Mouse (Mus musculus) limb, embryonic 13.5 days (tissue): ENCODE measurements at regions not wholly inside any gene's neighbourhood (a gene's known extent, or its start where the extent isn't known, plus 50 kb on each side); places are given as distances from the start of the nearest gene placed in this dataset.

Experiments used
- ATAC-seq: fragments of 200-750 bp; cut with Nextera tagmentation; 2 replicates; pipeline ENCODE4 v1.8.0; 2017; ENCODE audit warnings: low read depth, moderate number of reproducible peaks, moderate TSS enrichment; ENCODE audit not compliant: low FRiP score
- H3K27ac ChIP-seq: fragments of 300-500 bp; sonication (generic); 2 replicates; pipeline ENCODE4 v1.5.1; 2015; ENCODE audit warnings: inconsistent platforms, mild to moderate bottlenecking, moderate library complexity
- H3K27me3 ChIP-seq: fragments of 300-500 bp; sonication (generic); 2 replicates; pipeline ENCODE4 v1.6.1; 2015; ENCODE audit warnings: mild to moderate bottlenecking, inconsistent platforms
- H3K36me3 ChIP-seq: fragments of 300-500 bp; sonication (generic); 2 replicates; pipeline ENCODE4 v1.6.1; 2015; ENCODE audit warnings: inconsistent platforms, mild to moderate bottlenecking, moderate library complexity
- H3K4me1 ChIP-seq: fragments of 300-500 bp; sonication (generic); 2 replicates; pipeline ENCODE4 v1.6.1; 2015; ENCODE audit warnings: inconsistent platforms
- H3K4me2 ChIP-seq: fragments of 300-500 bp; sonication (generic); replicated peaks from 2 replicates; pipeline ENCODE4 v1.6.1; 2015; ENCODE audit warnings: inconsistent platforms, mild to moderate bottlenecking, moderate library complexity
- H3K4me3 ChIP-seq: fragments of 300-500 bp; sonication (generic); 2 replicates; pipeline ENCODE4 v1.5.1; 2015; ENCODE audit warnings: moderate library complexity, mild to moderate bottlenecking, inconsistent platforms
- H3K9ac ChIP-seq: fragments of 300-500 bp; sonication (generic); 2 replicates; pipeline ENCODE4 v1.6.1; 2015; ENCODE audit warnings: mild to moderate bottlenecking, inconsistent platforms
- H3K9me3 ChIP-seq: fragments of 300-500 bp; sonication (generic); 2 replicates; pipeline ENCODE4 v1.6.1; 2016; ENCODE audit warnings: inconsistent platforms
- WGBS: fragments of 180-500 bp; shearing (Covaris S2); methylation state at CpG from one replicate; pipeline ENCODE4 v1.1.7; 2015; 5-methylcytosine and 5-hydroxymethylcytosine counted together

- ATAC-seq, result no peak
- no peaks in the 10 kb centered on the region for H3K4me1 ChIP-seq
- H3K27me3 ChIP-seq, result no peaks in the 10 kb centered on the region
- no peaks in the 10 kb centered on the region for H3K36me3 ChIP-seq
- H3K4me2 ChIP-seq, result no peak overlapping the region
- WGBS, result 79% methylated on average over 1 of the region's 1 CpGs
- no peaks in the 10 kb centered on the region for H3K9me3 ChIP-seq
- no peak overlapping the region for H3K27ac ChIP-seq
- no peak overlapping the region for H3K9ac ChIP-seq
- no peak overlapping the region for H3K4me3 ChIP-seq
Observed at GRCm38 (mm10) chr12:95631029-95631428, 61.0 kb upstream of the Flrt2 start.

- H3K27ac ChIP-seq, result no peak overlapping the region
- H3K4me2 ChIP-seq, result no peak overlapping the region
- no peaks in the 10 kb centered on the region for H3K9me3 ChIP-seq
- no peak overlapping the region for H3K4me3 ChIP-seq
- no peaks in the 10 kb centered on the region for H3K27me3 ChIP-seq
- H3K36me3 ChIP-seq, result no peaks in the 10 kb centered on the region
- no peak for ATAC-seq
- H3K4me1 ChIP-seq, result no peaks in the 10 kb centered on the region
- H3K9ac ChIP-seq, result no peak overlapping the region
Observed at GRCm38 (mm10) chr12:95636647-95637046, 55.4 kb upstream of the Flrt2 start.

- no peaks in the 10 kb centered on the region for H3K4me1 ChIP-seq
- no peak overlapping the region for H3K4me2 ChIP-seq
- H3K9me3 ChIP-seq, result no peaks in the 10 kb centered on the region
- H3K36me3 ChIP-seq, result no peaks in the 10 kb centered on the region
- H3K9ac ChIP-seq, result no peak overlapping the region
- no peaks in the 10 kb centered on the region for H3K27me3 ChIP-seq
- no peak overlapping the region for H3K4me3 ChIP-seq
- no peak overlapping the region for H3K27ac ChIP-seq
- no peak for ATAC-seq
Observed at GRCm38 (mm10) chr12:95639892-95640291, 52.1 kb upstream of the Flrt2 start.

GRCm38 (mm10) chr12:95641628-95642027 is 50.4 kb upstream of the Flrt2 start:
- H3K4me2 ChIP-seq, result no peak overlapping the region
- no peak overlapping the region for H3K27ac ChIP-seq
- H3K9me3 ChIP-seq, result no peaks in the 10 kb centered on the region
- no peak for ATAC-seq
- H3K4me3 ChIP-seq, result no peak overlapping the region
- no peaks in the 10 kb centered on the region for H3K27me3 ChIP-seq
- no peaks in the 10 kb centered on the region for H3K4me1 ChIP-seq
- no peak overlapping the region for H3K9ac ChIP-seq
- H3K36me3 ChIP-seq, result no peaks in the 10 kb centered on the region
